Mouse (Mus musculus) small intestine, adult 2 months (tissue): ENCODE measurements around the gene Cpeb1.

Source experiments
- CTCF ChIP-seq: fragments of 200-500 bp; IDR thresholded peaks from 2 replicates; pipeline ENCODE4 v1.5.1; 2012; ENCODE audit warnings: low read depth, mild to moderate bottlenecking, control low read depth, inconsistent platforms, low read length, moderate library complexity, mixed read lengths; ENCODE audit not compliant: insufficient replicate concordance, insufficient read length; ENCODE audit errors: extremely low read depth
- POLR2A ChIP-seq: fragments of 200-500 bp; IDR thresholded peaks from 2 replicates; pipeline ENCODE4 v1.6.1; 2012; ENCODE audit warnings: low read depth, mild to moderate bottlenecking, control low read depth, inconsistent platforms, low read length, moderate library complexity

DNA sequence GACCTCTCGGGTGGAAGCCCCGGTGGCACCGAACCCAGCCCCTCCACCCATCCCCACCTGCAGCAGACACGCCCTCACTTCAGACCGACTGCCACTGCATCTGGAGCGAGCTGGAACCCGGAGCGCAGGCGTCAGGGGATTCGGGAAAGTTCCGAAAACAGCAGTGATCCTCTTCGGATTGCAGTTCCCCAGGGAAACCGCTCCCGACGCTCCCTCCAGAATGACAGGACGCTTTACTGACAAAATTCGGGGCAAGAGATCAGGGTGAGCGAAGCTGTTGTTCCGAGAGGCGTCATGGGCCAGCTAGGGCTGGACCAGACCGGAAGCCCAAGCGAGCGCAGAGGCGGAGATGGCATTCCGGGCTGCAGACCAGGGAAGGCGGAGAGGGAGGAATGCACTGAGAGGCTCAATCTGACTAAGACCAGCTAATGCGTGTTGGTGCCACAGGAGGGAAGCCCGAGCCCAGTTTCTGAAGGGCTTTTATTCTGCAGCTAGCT, at the start of gene Cpeb1:
- TF ChIP-seq CTCF (no peak), POLR2A (no peak)
